Mouse (Mus musculus) heart, postnatal 0 days (tissue): Measurements from ENCODE around the gene Ltbp1.

ENCODE experiments used
- CTCF ChIP-seq: IDR thresholded peaks from 2 replicates; pipeline ENCODE4 v1.5.1; 2016; ENCODE audit warnings: antibody characterized with exemption, control low read depth, low read depth
- EP300 ChIP-seq: IDR thresholded peaks from 2 replicates; pipeline ENCODE4 v1.6.1; 2016; ENCODE audit warnings: antibody characterized with exemption, low read depth

DNA sequence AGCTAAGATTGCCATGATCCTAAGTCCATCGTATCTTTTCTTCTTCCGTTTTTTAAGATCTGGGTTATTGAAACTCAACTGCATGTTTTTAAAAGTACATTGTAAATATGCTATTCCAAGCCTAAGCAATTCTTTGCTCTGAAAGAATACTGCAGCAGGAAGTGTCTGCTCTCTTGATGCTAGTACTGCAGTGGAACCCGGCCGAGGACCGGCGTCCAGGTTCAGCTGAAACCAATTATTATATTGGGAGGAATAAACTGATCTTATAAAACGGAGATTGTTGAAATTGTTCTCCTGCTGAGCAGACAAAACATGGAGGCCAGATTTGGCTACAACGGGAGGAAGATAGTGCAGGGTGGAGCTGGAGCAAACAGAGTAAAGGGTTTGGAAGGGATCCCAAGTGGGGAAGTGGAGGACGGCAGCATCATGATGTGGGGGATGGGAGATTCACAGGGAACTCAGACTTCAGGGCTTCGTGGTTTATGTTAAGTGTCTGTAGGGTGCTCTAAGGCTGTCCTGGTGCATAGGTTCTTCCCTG is 322.8 kb downstream of the Ltbp1 start:
- TF ChIP-seq CTCF = no peak
- TF ChIP-seq EP300 = no peak
